18 mouse cellular contexts compared by ENCODE assay signal in genomic region chr1:93642692-93643091, GRCm38 (mm10). TPM values are rescaled to one million over a fixed set of nuclear protein-coding genes. Genes with fewer than 3 reads are reported as not detected.
"Had no signal": no experiment of that assay in that cellular context is flagged by ENCODE, and none has a peak within 500 bp of the region (broad histone marks: within the 10 kb centered on the region; RNA-seq: fewer than 3 reads in every experiment).

No protein-coding gene starts in this region.

- H3K27me3 ChIP-seq: neural tube, embryonic 12.5 days; neural tube, embryonic 13.5 days; neural tube, embryonic 15.5 days; stomach, embryonic 15.5 days had no signal

- H3K36me3 ChIP-seq: neural tube, embryonic 12.5 days; neural tube, embryonic 13.5 days; neural tube, embryonic 15.5 days; stomach, embryonic 15.5 days had no signal

- H3K4me3 ChIP-seq: neural tube, embryonic 12.5 days; neural tube, embryonic 13.5 days; neural tube, embryonic 15.5 days; stomach, embryonic 15.5 days had no signal

- H3K9ac ChIP-seq: neural tube, embryonic 12.5 days; neural tube, embryonic 13.5 days; neural tube, embryonic 15.5 days; stomach, embryonic 15.5 days had no signal

- H3K27ac ChIP-seq: neural tube, embryonic 12.5 days; neural tube, embryonic 13.5 days; neural tube, embryonic 15.5 days; stomach, embryonic 15.5 days; stomach, postnatal 0 days had no signal

- H3K9me3 ChIP-seq: neural tube, embryonic 12.5 days; neural tube, embryonic 13.5 days; stomach, embryonic 15.5 days had no signal

- H3K4me1 ChIP-seq: neural tube, embryonic 12.5 days; neural tube, embryonic 13.5 days; neural tube, embryonic 15.5 days; stomach, embryonic 15.5 days had no signal

- DNase-seq: retina, postnatal 1 day; right cerebral cortex, adult 18-20 months; right cerebral cortex, postnatal 14 days; right cerebral cortex, postnatal 25 days; right cerebral cortex, postnatal 4 days; spleen, adult 18-20 months; thymus, adult 18-20 months; thymus, adult 2 months; thymus, postnatal 14 days; thymus, postnatal 25 days; thymus, postnatal 36 days; thymus, postnatal 4 days had no signal

RNA-seq across cellular contexts. Expression of gene Bok, which starts 42.8 kb away (rescaled TPM):
- total RNA-seq: neutrophil, adult 5-6 weeks had no signal
